Mouse (Mus musculus) liver, embryonic 11.5 days (tissue): ENCODE measurements around the gene Slc1a5. TPM values are rescaled to one million over a fixed set of nuclear protein-coding genes. Genes with fewer than 3 reads are reported as not detected.

Experiments
- ATAC-seq: fragments of 200-750 bp; cut with Nextera tagmentation; replicated peaks from 2 replicates; pipeline ENCODE4 v1.8.0; 2017; ENCODE audit warnings: moderate number of reproducible peaks, mild to moderate bottlenecking, moderate TSS enrichment, moderate library complexity; ENCODE audit not compliant: low FRiP score
- DNase-seq: peaks from one replicate; pipeline ENCODE4 v3.0.0-alpha.2; 2017; ENCODE audit warnings: low spot score
- H3K27ac ChIP-seq: fragments of 300-500 bp; sonication (generic); 2 replicates; pipeline ENCODE4 v1.5.1; 2014; ENCODE audit warnings: mild to moderate bottlenecking, low read depth, low read length, control low read depth
- H3K27me3 ChIP-seq: fragments of 300-500 bp; sonication (generic); replicated peaks from 2 replicates; pipeline ENCODE4 v1.6.1; 2014; ENCODE audit warnings: low read length, mixed read lengths; ENCODE audit not compliant: control insufficient read depth, insufficient read depth
- H3K36me3 ChIP-seq: fragments of 300-500 bp; sonication (generic); 2 replicates; pipeline ENCODE4 v1.6.1; 2014; ENCODE audit warnings: mild to moderate bottlenecking, low read length, moderate library complexity, mixed read lengths; ENCODE audit not compliant: control insufficient read depth, insufficient read depth
- H3K4me1 ChIP-seq: fragments of 300-500 bp; sonication (generic); replicated peaks from 2 replicates; pipeline ENCODE4 v1.6.1; 2014; ENCODE audit warnings: low read length, mixed read lengths; ENCODE audit not compliant: control insufficient read depth, insufficient read depth
- H3K4me2 ChIP-seq: fragments of 300-500 bp; sonication (generic); 2 replicates; pipeline ENCODE4 v1.6.1; 2014; ENCODE audit warnings: mild to moderate bottlenecking, control low read depth, moderate library complexity
- H3K4me3 ChIP-seq: fragments of 300-500 bp; sonication (generic); 2 replicates; pipeline ENCODE4 v1.5.1; 2014; ENCODE audit warnings: low read depth, low read length, control low read depth
- H3K9ac ChIP-seq: fragments of 300-500 bp; sonication (generic); 2 replicates; pipeline ENCODE4 v1.6.1; 2014; ENCODE audit warnings: low read depth, low read length, control low read depth
- H3K9me3 ChIP-seq: fragments of 300-500 bp; sonication (generic); 2 replicates; pipeline ENCODE4 v1.6.1; 2016; ENCODE audit warnings: low read length, inconsistent platforms, mixed read lengths; ENCODE audit not compliant: control insufficient read depth
- WGBS: fragments of 180-500 bp; shearing (Covaris S2); extraction: QIAGEN DNeasy Blood & Tissue Kit; methylation state at CpG from one replicate; pipeline ENCODE4 v1.1.7; 2014; 5-methylcytosine and 5-hydroxymethylcytosine counted together
- polyA plus RNA-seq: library from polyadenylated mRNA; unstranded; fragments of >200 nt; fragmentation: Nextera tagmentation; extraction: Ambion mirVana; gene quantifications from 2 replicates; pipeline ENCODE4 v1.2.1, GENCODE M21; 2014

The Slc1a5 gene
- polyA plus RNA-seq, 1 experiment from 2014 or later: 67.9 TPM

DNA sequence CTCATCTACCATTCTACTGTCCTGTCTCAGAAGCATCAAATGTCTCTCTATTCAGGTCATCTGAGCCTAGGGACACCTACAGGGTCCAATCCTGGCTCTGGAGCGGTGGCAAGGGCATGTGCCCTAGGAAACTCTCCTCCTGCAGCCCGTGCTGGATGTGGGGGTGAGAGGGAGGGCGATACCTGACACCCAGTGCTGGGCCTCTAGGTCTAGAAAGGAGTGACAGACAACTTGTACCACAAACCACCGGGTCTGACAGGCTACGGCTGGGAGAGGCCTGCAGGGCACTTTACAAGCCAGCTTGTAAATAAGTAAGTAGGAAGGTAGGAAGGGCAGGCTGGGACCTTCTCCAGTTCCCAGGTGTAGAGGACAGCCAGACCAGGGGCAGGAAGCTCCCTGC lies 5.3 kb upstream of the Slc1a5 start:
- ATAC-seq: no peak

DNA sequence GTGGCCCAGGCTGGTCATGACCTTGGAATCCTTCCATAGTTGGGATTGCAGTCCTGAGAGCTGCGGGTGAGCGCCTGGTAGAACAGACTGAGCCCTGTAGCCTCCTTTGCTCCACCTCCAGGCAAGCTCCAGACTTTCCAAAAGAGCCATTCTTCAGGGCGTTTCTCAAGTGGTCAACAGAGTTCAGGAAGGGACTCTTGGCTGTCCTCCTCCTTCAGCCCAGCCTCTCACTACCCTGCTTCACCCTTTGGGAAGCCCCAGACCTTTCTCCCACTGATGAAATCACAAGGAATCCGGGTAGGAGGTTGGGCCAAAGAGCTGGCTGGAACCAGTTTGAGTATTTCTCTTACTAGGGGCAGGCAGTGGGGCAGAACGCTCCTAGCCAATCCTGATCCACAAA lies 1.1 kb upstream of the Slc1a5 start:
- ATAC-seq (no peak), DNase-seq (no peak)
- peaks cover 16% of the 10 kb centered on the region for H3K4me1 ChIP-seq
- no peak overlapping the region for H3K4me3 ChIP-seq
- H3K9me3 ChIP-seq: no peaks in the 10 kb centered on the region
- H3K9ac ChIP-seq: no peak overlapping the region
- no peaks in the 10 kb centered on the region for H3K27me3 ChIP-seq
- 70% methylated on average over 5 of the region's 5 CpGs for WGBS
- no peaks in the 10 kb centered on the region for H3K36me3 ChIP-seq
- no peak overlapping the region for H3K4me2 ChIP-seq
- no peak overlapping the region for H3K27ac ChIP-seq

More for the DNA sequence above, 5.3 kb upstream of the Slc1a5 start:
- Histone ChIP-seq H3K4me2 (no peak overlapping the region), H3K4me1 (no peaks in the 10 kb centered on the region), H3K4me3 (no peak overlapping the region), H3K27me3 (no peaks in the 10 kb centered on the region), H3K9me3 (peaks cover 8% of the 10 kb centered on the region; the same call in 1 of the 2 replicates), H3K36me3 (no peaks in the 10 kb centered on the region), H3K27ac (no peak overlapping the region), H3K9ac (no peak overlapping the region)
- WGBS: 47% methylated on average over 5 of the region's 5 CpGs
- no peak for DNase-seq

DNA sequence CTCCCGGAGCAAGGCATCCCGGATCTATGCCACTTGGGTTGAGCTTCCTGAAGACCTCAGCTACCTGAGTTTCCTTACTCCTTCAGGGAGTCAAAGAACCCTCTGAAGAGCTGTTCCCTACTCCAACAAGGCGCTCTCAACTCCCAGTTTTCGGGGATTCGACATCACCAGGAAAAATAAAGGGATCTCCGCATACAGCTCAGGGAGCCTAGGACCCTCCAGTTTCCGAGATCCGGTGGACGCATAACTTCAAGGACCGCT lies 345 bp downstream of the Slc1a5 start:
- peaks cover 21% of the 10 kb centered on the region for H3K4me1 ChIP-seq
- no peaks in the 10 kb centered on the region for H3K27me3 ChIP-seq
- peak overlapping the region; percentile 72 for H3K4me3 ChIP-seq
- H3K36me3 ChIP-seq: peaks cover 7% of the 10 kb centered on the region; the same call in 1 of the 2 replicates
- H3K9ac ChIP-seq: peak overlapping the region; percentile 84
- under 1% methylated on average over 10 of the region's 10 CpGs for WGBS
- H3K27ac ChIP-seq: peak overlapping the region; percentile 81
- peak overlapping the region; percentile 79 for H3K4me2 ChIP-seq
- ATAC-seq (peak; percentile 5; the same call in 1 of the 2 replicates), DNase-seq (no peak)
- no peaks in the 10 kb centered on the region for H3K9me3 ChIP-seq

- H3K9ac ChIP-seq: peak overlapping the region; percentile 84
- peak overlapping the region; percentile 72 for H3K4me3 ChIP-seq
- DNase-seq: peak; percentile 59
- under 1% methylated on average over 60 of the region's 60 CpGs for WGBS
- no peaks in the 10 kb centered on the region for H3K27me3 ChIP-seq
- peak overlapping the region; percentile 81 for H3K27ac ChIP-seq
- peak overlapping the region; percentile 79 for H3K4me2 ChIP-seq
- H3K36me3 ChIP-seq: peaks cover 12% of the 10 kb centered on the region; the same call in 1 of the 2 replicates
- 0 out of 2 replicates have a peak, but pooled peaks have one; percentile 5 for ATAC-seq
- peaks cover 21% of the 10 kb centered on the region for H3K4me1 ChIP-seq
- no peaks in the 10 kb centered on the region for H3K9me3 ChIP-seq
These were observed 845 bp downstream of the Slc1a5 start for GRCm38 (mm10) chr7:16781816-16782554.

GRCm38 (mm10) chr7:16782555-16783125 lies 1.5 kb downstream of the Slc1a5 start:
- WGBS: under 1% methylated on average over 11 of the region's 11 CpGs
- Histone ChIP-seq H3K27ac (peak overlapping the region; percentile 81), H3K4me2 (peak overlapping the region; percentile 79), H3K4me1 (peaks cover 21% of the 10 kb centered on the region), H3K4me3 (peak overlapping the region; percentile 72), H3K27me3 (no peaks in the 10 kb centered on the region), H3K9ac (peak overlapping the region; percentile 84), H3K9me3 (no peaks in the 10 kb centered on the region), H3K36me3 (peaks cover 12% of the 10 kb centered on the region; the same call in 1 of the 2 replicates)
- DNase-seq (no peak), ATAC-seq (no peak)

DNA sequence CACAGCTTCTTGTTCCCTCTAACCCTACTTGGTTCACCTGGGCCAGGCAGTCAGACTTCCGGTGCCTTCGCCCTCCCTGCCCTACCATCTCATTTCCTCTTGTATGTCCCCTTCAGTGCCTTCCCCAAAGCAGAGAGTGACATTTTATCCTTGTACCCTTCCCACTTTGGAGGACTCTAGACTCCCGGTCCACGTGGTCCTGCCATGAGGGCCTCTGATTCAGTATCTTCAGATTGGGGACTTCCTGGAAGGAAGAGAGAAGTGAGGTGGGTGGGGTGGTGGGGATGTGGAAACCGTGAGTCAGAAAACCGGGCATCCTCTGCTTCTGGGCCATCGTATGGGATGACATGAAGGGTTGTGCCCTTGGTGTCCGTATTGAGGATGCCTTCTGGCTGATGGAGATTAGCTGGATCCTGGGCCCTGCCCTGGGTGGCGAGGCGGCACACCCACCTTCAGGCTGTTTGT lies 2.1 kb downstream of the Slc1a5 start:
- Histone ChIP-seq H3K9ac (peak overlapping the region; percentile 84), H3K9me3 (no peaks in the 10 kb centered on the region), H3K4me3 (peak overlapping the region; percentile 72), H3K27ac (peak overlapping the region; percentile 81), H3K4me1 (peaks cover 21% of the 10 kb centered on the region), H3K4me2 (peak overlapping the region; percentile 79), H3K27me3 (no peaks in the 10 kb centered on the region), H3K36me3 (peaks cover 17% of the 10 kb centered on the region; the same call in 1 of the 2 replicates)
- peak; percentile 66 for DNase-seq
- 11% methylated on average over 10 of the region's 10 CpGs for WGBS
- ATAC-seq: peak; percentile 83

DNA sequence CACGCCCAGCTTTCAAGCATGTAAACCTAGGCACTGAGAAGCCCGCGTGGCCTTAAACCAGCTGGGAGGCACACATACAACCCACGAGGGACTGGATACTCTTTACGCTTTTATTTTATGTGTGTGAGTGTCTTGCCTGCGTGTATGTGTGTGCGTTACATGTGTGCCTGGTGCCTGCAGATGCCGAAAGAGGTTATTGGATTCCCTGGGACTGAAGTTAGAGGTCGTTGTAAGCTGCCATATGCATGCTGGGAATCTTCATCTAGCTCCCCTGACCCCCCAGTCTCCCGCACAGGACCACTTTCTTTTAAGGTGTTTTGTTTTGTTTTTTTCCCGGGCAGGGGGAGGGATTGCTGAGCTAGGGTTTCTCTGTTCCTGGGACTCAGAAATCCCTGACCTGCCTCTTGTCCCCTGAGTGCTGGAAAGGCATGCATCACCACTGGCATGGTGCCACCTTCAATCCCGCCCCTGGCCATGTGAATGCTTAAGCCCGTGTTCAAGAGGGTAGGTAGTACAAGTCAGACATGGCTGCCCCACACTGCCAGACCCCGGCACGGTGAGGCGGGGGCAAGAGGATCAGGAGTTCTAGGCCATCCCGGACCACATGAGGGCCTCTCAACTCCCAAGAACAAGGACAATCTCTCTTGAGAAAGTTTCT lies 2.7 kb downstream of the Slc1a5 start:
- Histone ChIP-seq H3K9me3 (no peaks in the 10 kb centered on the region), H3K4me1 (peaks cover 21% of the 10 kb centered on the region), H3K27ac (peak overlapping the region; percentile 81), H3K4me2 (peak overlapping the region; percentile 79), H3K27me3 (no peaks in the 10 kb centered on the region), H3K36me3 (peaks cover 17% of the 10 kb centered on the region; the same call in 1 of the 2 replicates), H3K4me3 (peak overlapping the region; percentile 72), H3K9ac (peak overlapping the region; percentile 84)
- 45% methylated on average over 17 of the region's 17 CpGs for WGBS
- no peak for ATAC-seq
- DNase-seq: no peak

DNA sequence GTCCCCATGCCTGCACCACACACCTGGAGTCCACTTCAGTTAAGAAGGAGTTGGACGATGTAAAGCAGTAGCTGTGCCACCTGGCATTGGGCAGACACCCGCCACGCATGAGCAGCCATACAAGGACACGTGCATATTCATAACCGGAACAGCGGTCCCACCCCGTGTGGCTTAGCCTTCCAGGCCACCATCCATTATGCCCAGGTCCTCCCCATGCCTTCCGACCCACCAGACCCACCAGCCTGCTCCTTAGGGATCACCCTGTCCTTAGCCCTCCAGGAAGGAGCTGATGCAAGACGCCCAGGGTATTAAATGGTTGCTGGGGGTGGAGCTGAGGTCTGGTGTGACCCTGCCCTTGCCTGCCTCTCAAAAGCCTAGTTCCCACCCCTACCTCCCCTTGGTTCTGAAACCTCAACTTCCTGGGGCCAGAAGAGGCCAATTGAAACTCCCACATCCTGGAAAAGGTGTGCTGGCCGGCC lies 3.4 kb downstream of the Slc1a5 start:
- H3K9ac ChIP-seq: peak overlapping the region; percentile 84
- peaks cover 17% of the 10 kb centered on the region; the same call in 1 of the 2 replicates for H3K36me3 ChIP-seq
- peak overlapping the region; percentile 72 for H3K4me3 ChIP-seq
- no peak for DNase-seq
- no peaks in the 10 kb centered on the region for H3K9me3 ChIP-seq
- peak overlapping the region; percentile 36; the same call in 1 of the 2 replicates for H3K27ac ChIP-seq
- no peak for ATAC-seq
- H3K27me3 ChIP-seq: no peaks in the 10 kb centered on the region
- peaks cover 21% of the 10 kb centered on the region for H3K4me1 ChIP-seq
- WGBS: 66% methylated on average over 10 of the region's 10 CpGs
- peak overlapping the region; percentile 79 for H3K4me2 ChIP-seq
